Mouse (Mus musculus): Measurements from ENCODE around the gene P2rx7.

GRCm38 (mm10) chr5:122681276-122681675, 37.6 kb downstream of the P2rx7 start:
- no peak for TF ChIP-seq CTCF (IDR thresholded peaks at IDR 0.05; ENCODE audit: low read depth, low read length)
- TF ChIP-seq GATA1 (IDR thresholded peaks at IDR 0.05; ENCODE audit: borderline replicate concordance, low read length): no peak
- no peak for TF ChIP-seq TAL1 (conservative IDR thresholded peaks at IDR 0.05; ENCODE audit: low read depth, low read length)
- TF ChIP-seq POLR2AphosphoS5 (IDR thresholded peaks at IDR 0.05; ENCODE audit: insufficient replicate concordance, low read depth, low read length): no peak
